Comparison of ENCODE assay signal across 7 mouse cellular contexts in genomic region chr12:26533641-26534151, GRCm38 (mm10).
A peak's percentile ranks its signal among the peaks of the same experiment; 100 is the strongest.
DNase-seq lines count a peak whose midpoint lies in the region; ATAC-seq and TF ChIP-seq lines count a peak whose summit lies in the region.

No protein-coding gene starts in this region.

- WGBS in lung, embryonic 14.5 days = 27% methylated on average over 9 of the region's 9 CpGs
- WGBS in lung, postnatal 0 days = 40% methylated on average over 9 of the region's 9 CpGs
- WGBS in hindbrain, embryonic 10.5 days = 36% methylated on average over 9 of the region's 9 CpGs
- 29% methylated on average over 9 of the region's 9 CpGs for WGBS in midbrain, embryonic 13.5 days

- no peak for TF ChIP-seq EP300 in lung, postnatal 0 days (IDR thresholded peaks at IDR 0.05)

- no peak for TF ChIP-seq CTCF in lung, embryonic 14.5 days (IDR thresholded peaks at IDR 0.05; ENCODE audit: low read depth)
- TF ChIP-seq CTCF in lung, postnatal 0 days (IDR thresholded peaks at IDR 0.05) = no peak

- no peaks in the 10 kb centered on the region for H3K9me3 ChIP-seq in lung, embryonic 14.5 days (ENCODE audit: low read depth, low read length)
- no peaks in the 10 kb centered on the region for H3K9me3 ChIP-seq in lung, postnatal 0 days (ENCODE audit: low read length)
- H3K9me3 ChIP-seq in hindbrain, embryonic 10.5 days = 0 out of 2 replicates have a peak, but pooled peaks cover 3% of the 10 kb centered on the region
- H3K9me3 ChIP-seq in midbrain, embryonic 13.5 days = no peaks in the 10 kb centered on the region

- DNase-seq in lung, embryonic 14.5 days = peak; percentile 32
- DNase-seq in lung, postnatal 0 days (ENCODE audit: low spot score) = no peak
- DNase-seq in hindbrain, embryonic 10.5 days (ENCODE audit: low spot score) = peak; percentile 61
- DNase-seq in spleen, postnatal 4 days (ENCODE audit: low spot score in 2 of 2) = no peak
- no peak for DNase-seq in cerebellum, adult 18-20 months

- ATAC-seq in lung, embryonic 14.5 days (ENCODE audit: insufficient read depth) = peak; percentile 52
- no peak for ATAC-seq in lung, postnatal 0 days
- ATAC-seq in midbrain, embryonic 13.5 days = peak; percentile 60
- ATAC-seq in megakaryocyte, adult 5-6 weeks (ENCODE audit: poor library complexity, severe bottlenecking) = no peak

- H3K4me2 ChIP-seq in lung, embryonic 14.5 days = no peak overlapping the region
- no peak overlapping the region for H3K4me2 ChIP-seq in lung, postnatal 0 days (replicated peaks; ENCODE audit: low read depth, low read length)
- H3K4me2 ChIP-seq in midbrain, embryonic 13.5 days (replicated peaks) = peak overlapping the region; percentile 34

- 0 out of 2 replicates have a peak, but pooled peaks cover 11% of the 10 kb centered on the region for H3K4me1 ChIP-seq in lung, embryonic 14.5 days (ENCODE audit: insufficient read depth)
- H3K4me1 ChIP-seq in lung, postnatal 0 days (ENCODE audit: insufficient read depth, low read depth, low read length) = no peaks in the 10 kb centered on the region
- H3K4me1 ChIP-seq in hindbrain, embryonic 10.5 days (replicated peaks) = peaks cover 40% of the 10 kb centered on the region
- peaks cover 24% of the 10 kb centered on the region for H3K4me1 ChIP-seq in midbrain, embryonic 13.5 days (replicated peaks)

- no peaks in the 10 kb centered on the region for H3K36me3 ChIP-seq in lung, embryonic 14.5 days (ENCODE audit: insufficient read depth)
- H3K36me3 ChIP-seq in lung, postnatal 0 days (ENCODE audit: insufficient read depth, low read length) = no peaks in the 10 kb centered on the region
- H3K36me3 ChIP-seq in hindbrain, embryonic 10.5 days = no peaks in the 10 kb centered on the region
- no peaks in the 10 kb centered on the region for H3K36me3 ChIP-seq in midbrain, embryonic 13.5 days

- H3K27ac ChIP-seq in lung, embryonic 14.5 days (ENCODE audit: low read depth) = no peak overlapping the region
- H3K27ac ChIP-seq in lung, postnatal 0 days (ENCODE audit: low read length) = no peak overlapping the region
- H3K27ac ChIP-seq in hindbrain, embryonic 10.5 days = peak overlapping the region; percentile 89
- peak overlapping the region; percentile 91 for H3K27ac ChIP-seq in midbrain, embryonic 13.5 days

- no peaks in the 10 kb centered on the region for H3K27me3 ChIP-seq in lung, embryonic 14.5 days (ENCODE audit: insufficient read depth, low read length)
- H3K27me3 ChIP-seq in lung, postnatal 0 days (replicated peaks; ENCODE audit: insufficient read depth, low read length) = no peaks in the 10 kb centered on the region
- H3K27me3 ChIP-seq in hindbrain, embryonic 10.5 days (ENCODE audit: insufficient read depth, poor library complexity, severe bottlenecking) = no peaks in the 10 kb centered on the region
- no peaks in the 10 kb centered on the region for H3K27me3 ChIP-seq in midbrain, embryonic 13.5 days

- no peak overlapping the region for H3K9ac ChIP-seq in lung, embryonic 14.5 days
- H3K9ac ChIP-seq in lung, postnatal 0 days (replicated peaks; ENCODE audit: low read depth) = no peak overlapping the region
- peak overlapping the region; percentile 54 for H3K9ac ChIP-seq in midbrain, embryonic 13.5 days (replicated peaks)

- H3K4me3 ChIP-seq in lung, embryonic 14.5 days (ENCODE audit: low read depth, low read length) = no peak overlapping the region
- no peak overlapping the region for H3K4me3 ChIP-seq in lung, postnatal 0 days (ENCODE audit: low read depth, low read length)
- peak overlapping the region; percentile 26 for H3K4me3 ChIP-seq in hindbrain, embryonic 10.5 days
- H3K4me3 ChIP-seq in midbrain, embryonic 13.5 days (replicated peaks) = peak overlapping the region; percentile 5; the same call in 1 of the 2 replicates

Comparison
In these comparisons a context has a peak if more than half of its experiments do, and no peak if none do; other contexts are left out.
1. ATAC-seq: peak in lung, embryonic 14.5 days (single experiment) and midbrain, embryonic 13.5 days (single experiment); none in lung, postnatal 0 days (single experiment) and megakaryocyte, adult 5-6 weeks (single experiment).
2. DNase-seq: peak in lung, embryonic 14.5 days (single experiment) and hindbrain, embryonic 10.5 days (single experiment); none in lung, postnatal 0 days (single experiment), spleen, postnatal 4 days (0 of 2) and cerebellum, adult 18-20 months (0 of 2).
3. H3K27ac ChIP-seq: peak in hindbrain, embryonic 10.5 days (single experiment) and midbrain, embryonic 13.5 days (single experiment); none in lung, embryonic 14.5 days (single experiment) and lung, postnatal 0 days (single experiment).
4. H3K4me3 ChIP-seq: peak in hindbrain, embryonic 10.5 days (single experiment) and midbrain, embryonic 13.5 days (single experiment); none in lung, embryonic 14.5 days (single experiment) and lung, postnatal 0 days (single experiment).